Mouse (Mus musculus): Measurements from ENCODE around the gene Scube1. TPM values are rescaled to one million over a fixed set of nuclear protein-coding genes. Genes with fewer than 3 reads are reported as not detected.

Scube1 gene
- total and polyA plus RNA-seq, 2 experiments from 2014 or later, result 4.7 to 14.9 TPM

DNA sequence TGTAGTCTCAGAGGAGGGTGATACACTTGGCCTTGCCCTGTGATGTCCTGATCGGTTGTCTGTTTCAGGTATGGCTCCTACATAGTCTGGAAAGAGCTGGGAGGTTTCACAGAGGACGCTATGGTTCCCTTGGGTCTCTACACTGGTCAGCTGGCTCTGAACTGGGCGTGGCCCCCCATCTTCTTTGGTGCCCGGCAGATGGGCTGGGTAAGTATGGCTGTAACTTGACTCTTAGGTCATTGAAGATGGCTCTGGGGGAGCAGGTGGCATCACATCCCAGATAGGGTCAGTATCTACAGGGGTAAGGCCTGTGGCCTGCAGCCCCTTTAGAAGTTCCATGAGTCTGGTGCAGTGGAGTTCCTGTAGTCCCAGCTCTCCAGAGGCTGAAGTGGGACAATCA is 152.7 kb downstream of the Scube1 start:
- no peaks in the 10 kb centered on the region for H3K27me3 ChIP-seq (ENCODE audit: insufficient read depth, low read length)
- H3K4me3 ChIP-seq (ENCODE audit: low read depth, low read length), result no peak overlapping the region
- no peaks in the 10 kb centered on the region for H3K4me1 ChIP-seq (ENCODE audit: insufficient read depth, low read length)
- no peak overlapping the region for H3K9ac ChIP-seq (replicated peaks; ENCODE audit: low read length, poor library complexity, severe bottlenecking)
- DNase-seq (ENCODE audit: low spot score) (no peak), ATAC-seq (ENCODE audit: low FRiP score) (no peak)
- no peak for TF ChIP-seq CTCF (IDR thresholded peaks at IDR 0.05)
- no peak overlapping the region for H3K27ac ChIP-seq (ENCODE audit: low read depth, low read length)
- H3K36me3 ChIP-seq (ENCODE audit: insufficient read depth, low read length), result peaks cover 27% of the 10 kb centered on the region
- H3K9me3 ChIP-seq (ENCODE audit: low read length), result no peaks in the 10 kb centered on the region
- WGBS, result 90% methylated on average over 4 of the region's 4 CpGs
- no peak overlapping the region for H3K4me2 ChIP-seq (ENCODE audit: low read depth, low read length, poor library complexity, severe bottlenecking)

DNA sequence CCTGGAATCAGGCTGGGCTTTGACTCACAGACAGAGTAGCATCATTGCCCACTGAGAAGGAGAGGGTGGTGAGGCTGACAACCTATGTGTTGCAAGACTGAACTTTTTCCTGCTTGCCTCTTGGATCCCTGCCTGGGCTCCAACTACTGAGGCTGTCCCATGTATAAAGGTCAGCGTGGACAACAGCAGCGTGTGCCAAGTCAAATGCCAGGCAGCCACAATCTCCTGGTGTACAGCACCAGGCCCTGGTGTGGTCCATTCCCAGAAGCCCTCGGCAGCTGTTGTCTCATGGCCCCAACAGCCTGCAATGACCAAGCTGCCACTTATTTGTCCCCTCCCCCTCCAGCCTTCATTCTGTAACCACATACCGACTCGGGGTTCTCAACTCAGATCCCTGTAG is 153.2 kb downstream of the Scube1 start:
- Histone ChIP-seq H3K36me3 (ENCODE audit: insufficient read depth, low read length) (peaks cover 22% of the 10 kb centered on the region), H3K4me3 (ENCODE audit: low read depth, low read length) (no peak overlapping the region), H3K27ac (ENCODE audit: low read depth, low read length) (no peak overlapping the region), H3K9me3 (ENCODE audit: low read length) (no peaks in the 10 kb centered on the region), H3K27me3 (ENCODE audit: insufficient read depth, low read length) (no peaks in the 10 kb centered on the region), H3K4me2 (ENCODE audit: low read depth, low read length, poor library complexity, severe bottlenecking) (no peak overlapping the region), H3K9ac (replicated peaks; ENCODE audit: low read length, poor library complexity, severe bottlenecking) (no peak overlapping the region), H3K4me1 (ENCODE audit: insufficient read depth, low read length) (no peaks in the 10 kb centered on the region)
- no peak for DNase-seq (ENCODE audit: low spot score)
- 94% methylated on average over 5 of the region's 5 CpGs for WGBS
- ATAC-seq (ENCODE audit: low FRiP score), result no peak
- no peak for TF ChIP-seq CTCF (IDR thresholded peaks at IDR 0.05)

DNA sequence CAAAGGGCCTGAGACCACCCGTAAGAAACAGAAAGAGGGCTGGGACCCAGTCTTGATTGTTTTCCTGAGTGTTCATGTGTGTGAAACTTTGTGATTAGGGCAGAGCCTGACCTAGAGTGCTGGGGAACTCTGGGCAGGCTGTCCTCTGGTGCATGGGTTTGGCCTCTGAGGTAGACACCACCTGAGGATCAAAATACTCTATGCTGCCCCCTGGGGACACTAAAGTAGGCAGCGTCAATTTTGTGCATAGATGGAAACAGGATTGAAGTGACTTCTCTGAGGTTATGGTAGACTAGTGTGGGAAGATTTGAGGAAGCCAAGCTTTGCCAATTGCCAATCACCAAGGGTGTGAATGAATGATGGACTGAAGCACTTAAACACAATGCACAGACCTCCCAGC is 154.2 kb downstream of the Scube1 start:
- Histone ChIP-seq H3K4me3 (ENCODE audit: low read depth, low read length) (no peak overlapping the region), H3K9ac (replicated peaks; ENCODE audit: low read length, poor library complexity, severe bottlenecking) (no peak overlapping the region), H3K27me3 (ENCODE audit: insufficient read depth, low read length) (no peaks in the 10 kb centered on the region; the same call in 1 of the 2 replicates), H3K4me2 (ENCODE audit: low read depth, low read length, poor library complexity, severe bottlenecking) (no peak overlapping the region), H3K4me1 (ENCODE audit: insufficient read depth, low read length) (no peaks in the 10 kb centered on the region), H3K9me3 (ENCODE audit: low read length) (no peaks in the 10 kb centered on the region), H3K27ac (ENCODE audit: low read depth, low read length) (no peak overlapping the region), H3K36me3 (ENCODE audit: insufficient read depth, low read length) (peaks cover 12% of the 10 kb centered on the region; the same call in 1 of the 2 replicates)
- no peak for ATAC-seq (ENCODE audit: low FRiP score)
- peak; percentile 16; the same call in 1 of the 2 replicates for TF ChIP-seq CTCF (IDR thresholded peaks at IDR 0.05)
- no peak for DNase-seq (ENCODE audit: low spot score)
- WGBS, result 69% methylated on average over 2 of the region's 2 CpGs

DNA sequence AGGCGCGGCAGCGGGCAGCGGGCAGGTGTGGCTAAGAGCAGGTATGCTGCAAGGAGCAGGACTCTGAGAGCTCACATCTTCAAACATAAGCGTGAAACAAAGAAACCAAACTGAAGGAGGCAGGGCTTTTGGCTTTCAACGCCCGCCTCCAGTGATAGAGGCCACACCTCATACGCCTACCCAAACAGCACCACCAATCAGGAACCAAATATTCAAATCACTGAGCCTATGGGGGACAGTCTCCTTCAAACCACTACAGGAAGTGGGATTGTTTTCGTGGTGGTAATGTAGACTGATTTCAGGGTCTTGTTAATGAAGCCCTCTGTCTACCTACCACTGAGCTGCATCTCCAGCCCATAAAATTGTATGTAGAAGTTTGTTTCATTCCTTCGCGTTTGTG is 155.1 kb downstream of the Scube1 start:
- H3K4me3 ChIP-seq (ENCODE audit: low read depth, low read length), result no peak overlapping the region
- no peak overlapping the region for H3K4me2 ChIP-seq (ENCODE audit: low read depth, low read length, poor library complexity, severe bottlenecking)
- no peak for TF ChIP-seq CTCF (IDR thresholded peaks at IDR 0.05)
- DNase-seq (ENCODE audit: low spot score) (no peak), ATAC-seq (ENCODE audit: low FRiP score) (no peak)
- H3K9me3 ChIP-seq (ENCODE audit: low read length), result no peaks in the 10 kb centered on the region
- H3K36me3 ChIP-seq (ENCODE audit: insufficient read depth, low read length), result peaks cover 3% of the 10 kb centered on the region; the same call in 1 of the 2 replicates
- WGBS, result 58% methylated on average over 11 of the region's 11 CpGs
- no peaks in the 10 kb centered on the region for H3K4me1 ChIP-seq (ENCODE audit: insufficient read depth, low read length)
- no peak overlapping the region for H3K9ac ChIP-seq (replicated peaks; ENCODE audit: low read length, poor library complexity, severe bottlenecking)
- H3K27ac ChIP-seq (ENCODE audit: low read depth, low read length), result no peak overlapping the region
- no peaks in the 10 kb centered on the region; the same call in 1 of the 2 replicates for H3K27me3 ChIP-seq (ENCODE audit: insufficient read depth, low read length)

DNA sequence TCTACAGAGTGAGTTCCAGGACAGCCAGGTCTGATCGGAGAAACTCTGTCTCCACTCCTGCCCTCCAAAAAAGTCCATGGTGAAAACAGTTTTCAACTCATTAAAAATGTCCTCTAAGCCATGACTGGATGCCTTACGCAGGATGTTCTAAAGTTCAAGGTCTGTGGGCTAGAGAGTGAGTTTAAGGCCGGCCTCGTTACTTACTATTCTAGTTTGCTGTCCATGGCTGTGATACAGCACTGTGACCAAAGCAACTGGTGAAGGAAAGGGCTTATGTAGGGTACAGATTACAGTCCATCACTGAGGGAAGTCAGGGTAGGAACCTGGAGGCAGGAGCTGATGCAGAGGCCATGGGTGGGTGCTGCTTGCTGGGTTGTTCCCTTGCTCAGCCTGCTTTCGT is 156.3 kb downstream of the Scube1 start:
- Histone ChIP-seq H3K27ac (ENCODE audit: low read depth, low read length) (no peak overlapping the region), H3K27me3 (ENCODE audit: insufficient read depth, low read length) (peaks cover 10% of the 10 kb centered on the region), H3K9ac (replicated peaks; ENCODE audit: low read length, poor library complexity, severe bottlenecking) (no peak overlapping the region), H3K4me1 (ENCODE audit: insufficient read depth, low read length) (no peaks in the 10 kb centered on the region; the same call in 1 of the 2 replicates), H3K4me3 (ENCODE audit: low read depth, low read length) (no peak overlapping the region), H3K4me2 (ENCODE audit: low read depth, low read length, poor library complexity, severe bottlenecking) (no peak overlapping the region), H3K36me3 (ENCODE audit: insufficient read depth, low read length) (no peaks in the 10 kb centered on the region), H3K9me3 (ENCODE audit: low read length) (no peaks in the 10 kb centered on the region)
- DNase-seq (ENCODE audit: low spot score) (no peak), ATAC-seq (ENCODE audit: low FRiP score) (no peak)
- WGBS, result 94% methylated on average over 5 of the region's 5 CpGs
- TF ChIP-seq CTCF (IDR thresholded peaks at IDR 0.05), result no peak

DNA sequence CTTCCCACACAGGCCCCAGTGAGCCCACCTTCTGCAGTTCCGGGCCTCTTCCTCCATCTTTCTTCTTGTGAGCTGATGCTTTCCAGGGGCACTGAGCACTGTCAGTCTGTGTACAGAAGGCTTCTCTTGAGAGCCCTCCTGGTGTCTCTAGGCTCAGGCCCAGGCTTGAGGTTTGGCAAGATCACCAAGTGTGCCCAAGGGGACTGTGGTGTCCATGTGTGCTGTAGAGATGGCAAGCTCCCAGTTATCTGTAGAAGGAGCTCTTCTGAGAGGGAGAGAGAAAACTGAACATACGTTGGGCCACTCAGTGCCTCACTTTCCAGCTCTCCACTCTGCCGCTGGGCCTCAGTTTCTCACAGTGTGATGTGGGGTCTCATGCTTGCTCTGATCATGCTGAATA is 157.1 kb downstream of the Scube1 start:
- H3K27me3 ChIP-seq (ENCODE audit: insufficient read depth, low read length), result peaks cover 13% of the 10 kb centered on the region
- no peaks in the 10 kb centered on the region for H3K36me3 ChIP-seq (ENCODE audit: insufficient read depth, low read length)
- no peaks in the 10 kb centered on the region for H3K9me3 ChIP-seq (ENCODE audit: low read length)
- no peak overlapping the region for H3K4me2 ChIP-seq (ENCODE audit: low read depth, low read length, poor library complexity, severe bottlenecking)
- no peak for TF ChIP-seq CTCF (IDR thresholded peaks at IDR 0.05)
- no peak for ATAC-seq (ENCODE audit: low FRiP score)
- H3K9ac ChIP-seq (replicated peaks; ENCODE audit: low read length, poor library complexity, severe bottlenecking), result no peak overlapping the region
- no peaks in the 10 kb centered on the region; the same call in 1 of the 2 replicates for H3K4me1 ChIP-seq (ENCODE audit: insufficient read depth, low read length)
- WGBS, result 90% methylated on average over 3 of the region's 3 CpGs
- DNase-seq (ENCODE audit: low spot score), result no peak
- no peak overlapping the region for H3K27ac ChIP-seq (ENCODE audit: low read depth, low read length)
- H3K4me3 ChIP-seq (ENCODE audit: low read depth, low read length), result no peak overlapping the region

Measured in midbrain, postnatal 0 days (tissue).